Mouse (Mus musculus) intestine, postnatal 0 days (tissue): ENCODE results near the gene Sh3bp5. TPM values are rescaled to one million over a fixed set of nuclear protein-coding genes. Genes with fewer than 3 reads are reported as not detected.

Source experiments
- ATAC-seq: fragments of 200-750 bp; cut with Nextera tagmentation; 2 replicates; pipeline ENCODE4 v1.8.0; 2017; ENCODE audit warnings: mild to moderate bottlenecking, moderate TSS enrichment, moderate library complexity
- H3K27ac ChIP-seq: fragments of 300-500 bp; sonication (generic); 2 replicates; pipeline ENCODE4 v1.5.1; 2014; ENCODE audit warnings: mild to moderate bottlenecking, low read depth, low read length, moderate library complexity
- H3K27me3 ChIP-seq: fragments of 300-500 bp; sonication (generic); replicated peaks from 2 replicates; pipeline ENCODE4 v1.6.1; 2014; ENCODE audit warnings: low read length, mixed read lengths; ENCODE audit not compliant: control insufficient read depth, insufficient read depth
- H3K36me3 ChIP-seq: fragments of 300-500 bp; sonication (generic); 2 replicates; pipeline ENCODE4 v1.6.1; 2014; ENCODE audit warnings: mild to moderate bottlenecking, moderate library complexity; ENCODE audit not compliant: control insufficient read depth, insufficient read depth
- H3K4me1 ChIP-seq: fragments of 300-500 bp; sonication (generic); replicated peaks from 2 replicates; pipeline ENCODE4 v1.6.1; 2014; ENCODE audit warnings: antibody characterized with exemption, low read length, mixed read lengths; ENCODE audit not compliant: control insufficient read depth, insufficient read depth
- H3K4me2 ChIP-seq: fragments of 300-500 bp; sonication (generic); replicated peaks from 2 replicates; pipeline ENCODE4 v1.6.1; 2014; ENCODE audit warnings: low read depth, mild to moderate bottlenecking, moderate library complexity
- H3K4me3 ChIP-seq: fragments of 300-500 bp; sonication (generic); 2 replicates; pipeline ENCODE4 v1.5.1; 2014; ENCODE audit warnings: low read depth, low read length
- H3K9ac ChIP-seq: fragments of 300-500 bp; sonication (generic); 2 replicates; pipeline ENCODE4 v1.6.1; 2014; ENCODE audit warnings: mild to moderate bottlenecking, low read depth, low read length
- H3K9me3 ChIP-seq: fragments of 300-500 bp; sonication (generic); 2 replicates; pipeline ENCODE4 v1.6.1; 2016; ENCODE audit warnings: mixed run types; ENCODE audit not compliant: control insufficient read depth
- CTCF ChIP-seq: sonication (generic); IDR thresholded peaks from 2 replicates; pipeline ENCODE4 v1.5.1; 2016; ENCODE audit warnings: low read depth, mild to moderate bottlenecking, control low read depth, antibody characterized with exemption, moderate library complexity
- WGBS: fragments of 180-500 bp; shearing (Covaris S2); extraction: QIAGEN DNeasy Blood & Tissue Kit; methylation state at CpG from one replicate; pipeline ENCODE4 v1.1.7; 2014; 5-methylcytosine and 5-hydroxymethylcytosine counted together
- polyA plus RNA-seq: library from polyadenylated mRNA; unstranded; fragments of >200 nt; fragmentation: Nextera tagmentation; extraction: Ambion mirVana; gene quantifications from 2 replicates; pipeline ENCODE4 v1.2.1, GENCODE M21; 2015

Gene Sh3bp5
- polyA plus RNA-seq, 1 experiment from 2014 or later, result 12.4 TPM

- no peaks in the 10 kb centered on the region for H3K9me3 ChIP-seq
- peak overlapping the region; percentile 67 for H3K4me3 ChIP-seq
- WGBS, result 3% methylated on average over 53 of the region's 53 CpGs
- peak; percentile 39 for TF ChIP-seq CTCF
- no peaks in the 10 kb centered on the region for H3K27me3 ChIP-seq
- peak overlapping the region; percentile 86 for H3K4me2 ChIP-seq
- peak overlapping the region; percentile 77 for H3K9ac ChIP-seq
- no peaks in the 10 kb centered on the region for H3K4me1 ChIP-seq
- H3K36me3 ChIP-seq, result no peaks in the 10 kb centered on the region
- 0 out of 2 replicates have a peak overlapping the region, but pooled peaks have one; percentile 11 for H3K27ac ChIP-seq
- ATAC-seq, result peak; percentile 42
These were observed 611 bp downstream of the Sh3bp5 start for GRCm38 (mm10) chr14:31435018-31435915.

GRCm38 (mm10) chr14:31434426-31434825 is 1.5 kb downstream of the Sh3bp5 start:
- H3K4me1 ChIP-seq, result no peaks in the 10 kb centered on the region
- WGBS, result 64% methylated on average over 5 of the region's 5 CpGs
- no peak overlapping the region for H3K9ac ChIP-seq
- no peaks in the 10 kb centered on the region for H3K36me3 ChIP-seq
- H3K27ac ChIP-seq, result no peak overlapping the region
- no peak overlapping the region; the same call in 1 of the 2 replicates for H3K4me2 ChIP-seq
- no peak for ATAC-seq
- no peaks in the 10 kb centered on the region for H3K27me3 ChIP-seq
- no peak overlapping the region for H3K4me3 ChIP-seq
- no peaks in the 10 kb centered on the region for H3K9me3 ChIP-seq
- no peak for TF ChIP-seq CTCF

GRCm38 (mm10) chr14:31433851-31434360 is 2.0 kb downstream of the Sh3bp5 start:
- H3K27ac ChIP-seq, result no peak overlapping the region
- no peak overlapping the region for H3K9ac ChIP-seq
- H3K9me3 ChIP-seq, result no peaks in the 10 kb centered on the region
- 0 out of 2 replicates have a peak overlapping the region, but pooled peaks have one; percentile 2 for H3K4me2 ChIP-seq
- H3K36me3 ChIP-seq, result no peaks in the 10 kb centered on the region
- TF ChIP-seq CTCF, result no peak
- H3K4me1 ChIP-seq, result peaks cover under 1% of the 10 kb centered on the region; the same call in 1 of the 2 replicates
- no peak for ATAC-seq
- 38% methylated on average over 7 of the region's 7 CpGs for WGBS
- no peaks in the 10 kb centered on the region for H3K27me3 ChIP-seq
- no peak overlapping the region for H3K4me3 ChIP-seq

- Histone ChIP-seq H3K9me3 (no peaks in the 10 kb centered on the region), H3K27ac (no peak overlapping the region), H3K4me1 (peaks cover 8% of the 10 kb centered on the region; the same call in 1 of the 2 replicates), H3K4me2 (0 out of 2 replicates have a peak overlapping the region, but pooled peaks have one; percentile 3), H3K27me3 (no peaks in the 10 kb centered on the region), H3K9ac (no peak overlapping the region), H3K4me3 (no peak overlapping the region), H3K36me3 (no peaks in the 10 kb centered on the region)
- no peak for ATAC-seq
- TF ChIP-seq CTCF, result no peak
- 59% methylated on average over 5 of the region's 5 CpGs for WGBS
These were observed 2.8 kb downstream of the Sh3bp5 start for GRCm38 (mm10) chr14:31433126-31433525.

GRCm38 (mm10) chr14:31432424-31432823 is 3.5 kb downstream of the Sh3bp5 start:
- no peak overlapping the region for H3K4me2 ChIP-seq
- H3K9me3 ChIP-seq, result no peaks in the 10 kb centered on the region
- no peaks in the 10 kb centered on the region for H3K27me3 ChIP-seq
- peaks cover 12% of the 10 kb centered on the region; the same call in 1 of the 2 replicates for H3K4me1 ChIP-seq
- WGBS, result 34% methylated on average over 4 of the region's 4 CpGs
- no peak overlapping the region for H3K27ac ChIP-seq
- ATAC-seq, result no peak
- TF ChIP-seq CTCF, result no peak
- no peak overlapping the region for H3K9ac ChIP-seq
- no peaks in the 10 kb centered on the region for H3K36me3 ChIP-seq
- H3K4me3 ChIP-seq, result no peak overlapping the region

GRCm38 (mm10) chr14:31431789-31432330 is 4.0 kb downstream of the Sh3bp5 start:
- H3K36me3 ChIP-seq, result no peaks in the 10 kb centered on the region
- no peak overlapping the region for H3K4me3 ChIP-seq
- TF ChIP-seq CTCF, result no peak
- H3K27me3 ChIP-seq, result no peaks in the 10 kb centered on the region
- no peak overlapping the region for H3K4me2 ChIP-seq
- H3K9ac ChIP-seq, result no peak overlapping the region
- ATAC-seq, result no peak
- peaks cover 12% of the 10 kb centered on the region; the same call in 1 of the 2 replicates for H3K4me1 ChIP-seq
- no peak overlapping the region; the same call in 1 of the 2 replicates for H3K27ac ChIP-seq
- H3K9me3 ChIP-seq, result no peaks in the 10 kb centered on the region
- 72% methylated on average over 3 of the region's 3 CpGs for WGBS
